Mouse (Mus musculus): ENCODE measurements at regions not wholly inside any gene's neighbourhood (a gene's known extent, or its start where the extent isn't known, plus 50 kb on each side); places are given as distances from the start of the nearest gene placed in this dataset.

DNA sequence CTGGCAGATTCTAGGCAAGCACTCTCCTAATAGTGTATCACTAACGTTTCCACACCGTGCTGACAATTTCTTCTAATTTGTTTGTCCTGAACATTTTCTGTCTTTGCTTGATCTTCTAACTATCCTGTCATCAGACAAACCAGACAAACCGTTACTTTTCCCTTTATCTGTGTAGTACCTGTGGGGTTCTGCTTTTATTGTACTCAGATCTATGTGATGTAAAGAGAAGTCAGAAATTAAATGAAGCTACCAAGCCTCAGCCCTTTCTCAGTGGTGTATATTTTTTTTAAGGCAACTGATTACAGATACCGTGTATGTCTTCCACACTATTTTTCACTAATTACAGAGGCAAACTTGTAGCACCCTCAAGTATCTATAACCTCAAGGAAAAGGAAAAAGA, 108.9 kb upstream of the Robo2 start:
- no peak for TF ChIP-seq EP300 (IDR thresholded peaks at IDR 0.05)
- TF ChIP-seq CTCF (IDR thresholded peaks at IDR 0.05), result no peak
